Mouse (Mus musculus) WW6 (cell line): ENCODE measurements around the gene Gm49601.

Source experiments
- DNase-seq: peaks from one replicate; pipeline ENCODE4 v3.0.0-alpha.2; 2013; ENCODE audit warnings: low read depth, low spot score

Gene Gm49601

DNA sequence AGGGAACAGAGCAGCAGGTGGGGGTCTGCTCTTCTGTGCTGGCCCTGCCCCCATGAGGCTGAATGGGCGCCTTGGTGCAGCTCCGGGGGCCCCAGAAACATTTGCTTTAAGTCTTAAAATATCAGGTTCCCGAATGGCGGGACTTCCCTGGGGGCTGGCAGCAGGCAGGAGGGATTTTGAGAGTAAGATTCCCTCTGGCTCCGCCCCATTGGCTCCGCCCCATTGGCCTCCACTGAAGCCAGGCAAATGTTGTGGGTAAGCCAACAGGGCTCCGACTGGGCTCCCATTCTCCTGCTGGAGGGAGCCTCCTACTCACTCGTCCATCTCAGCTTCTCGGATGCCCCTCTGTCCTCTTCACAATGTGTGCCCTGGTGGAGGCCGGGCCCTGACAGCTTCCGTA is 18.0 kb downstream of the Gm49601 start:
- DNase-seq, result no peak

DNA sequence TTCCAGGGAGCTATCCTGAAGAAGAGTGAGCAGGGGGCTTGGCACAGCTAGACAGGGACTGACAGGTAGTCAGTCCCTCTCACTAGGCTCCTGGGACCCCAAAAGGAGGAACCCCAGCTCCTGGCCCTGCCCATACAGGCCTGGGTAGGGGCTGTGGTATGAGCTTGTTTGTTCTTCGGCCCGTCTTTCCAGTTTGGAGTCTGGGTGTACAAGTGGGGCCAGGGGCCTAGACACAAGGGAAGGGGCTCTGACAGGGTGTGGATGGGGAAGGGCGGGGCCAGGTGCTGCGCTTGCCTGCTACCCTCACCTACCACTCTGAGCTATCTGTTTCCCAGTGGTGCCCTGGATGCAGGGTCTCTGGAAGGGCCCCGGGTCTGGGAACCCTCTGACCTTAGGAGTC is 20.5 kb downstream of the Gm49601 start:
- no peak for DNase-seq

DNA sequence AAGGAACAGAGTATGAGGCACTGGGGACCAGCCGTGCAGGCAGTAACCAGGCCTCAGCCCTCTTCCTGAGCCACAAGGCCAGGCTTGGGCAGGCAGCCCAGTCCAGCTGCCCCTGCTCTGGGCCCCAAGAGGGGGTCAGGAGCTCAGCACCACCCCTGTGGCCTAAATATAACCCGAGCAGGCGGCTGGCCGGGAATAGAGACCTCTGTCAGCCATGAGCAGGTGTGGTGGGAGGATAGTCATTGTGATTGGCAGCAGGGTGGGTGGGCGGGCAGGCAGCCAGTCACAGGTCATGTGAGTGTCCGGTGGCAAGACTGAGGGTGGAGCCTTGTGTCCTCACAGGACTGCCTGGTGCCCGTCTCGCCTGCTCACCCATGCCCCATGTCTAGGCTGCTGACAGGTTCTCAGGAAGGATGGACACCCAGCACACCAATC is 21.9 kb downstream of the Gm49601 start:
- DNase-seq, result no peak

DNA sequence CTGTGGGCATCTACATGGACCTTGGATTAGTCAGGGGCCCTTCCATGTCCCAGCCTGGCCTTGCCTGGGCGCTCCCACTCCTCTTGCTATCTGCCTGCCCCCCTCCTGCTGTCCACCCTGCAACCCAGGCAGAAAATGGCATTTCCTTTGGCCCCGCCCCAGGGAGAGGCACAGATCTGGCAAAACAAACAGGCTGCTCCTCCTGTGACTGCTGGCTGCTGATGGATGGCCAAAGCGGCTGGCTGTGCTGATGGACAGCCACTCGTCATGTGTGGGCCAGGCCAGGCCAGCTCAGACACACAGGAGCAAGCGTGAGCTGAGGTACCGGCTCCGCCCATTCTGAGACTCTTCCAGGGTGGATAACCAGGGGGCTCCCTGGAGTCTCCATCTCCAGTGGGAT is 24.8 kb downstream of the Gm49601 start:
- DNase-seq, result no peak

DNA sequence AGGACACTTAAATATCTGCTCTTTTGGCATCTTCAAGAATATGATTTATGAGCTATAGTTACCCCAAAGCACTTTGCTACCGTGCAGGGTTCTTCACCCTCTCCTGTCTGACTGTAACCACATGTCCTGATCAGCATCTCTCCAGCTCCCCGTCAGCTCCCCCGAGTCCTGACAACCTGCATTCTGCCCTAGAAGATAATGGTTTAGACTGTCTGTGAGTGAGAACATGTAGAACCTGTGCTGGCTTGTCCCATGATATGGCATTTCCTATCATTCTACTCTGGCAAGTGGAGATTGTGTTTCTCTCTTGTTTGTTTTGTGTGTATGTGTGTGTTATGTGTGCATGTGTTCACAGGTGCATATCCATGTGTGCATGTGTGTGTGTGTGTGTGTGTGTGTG is 28.2 kb downstream of the Gm49601 start:
- DNase-seq, result no peak

DNA sequence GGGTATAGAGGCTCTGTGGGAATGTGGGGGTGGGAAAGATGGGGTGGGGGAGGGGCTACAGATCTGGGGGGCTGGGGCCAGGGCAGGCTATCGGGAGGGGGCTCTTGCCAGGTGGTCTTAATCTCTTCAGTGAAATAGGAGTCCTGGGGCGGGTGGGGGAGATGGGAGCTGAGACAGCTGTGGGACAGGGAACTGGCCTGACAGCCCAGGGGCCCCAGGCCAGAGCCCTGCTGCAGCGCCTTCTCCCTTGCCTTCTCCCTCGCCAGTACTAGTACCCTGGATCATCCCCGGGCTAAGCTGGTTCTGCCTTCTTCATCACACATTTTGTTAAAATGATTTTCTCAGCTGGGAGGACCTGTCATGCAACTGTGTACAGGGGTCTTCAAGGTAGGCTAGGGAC is 30.0 kb downstream of the Gm49601 start:
- DNase-seq, result no peak

DNA sequence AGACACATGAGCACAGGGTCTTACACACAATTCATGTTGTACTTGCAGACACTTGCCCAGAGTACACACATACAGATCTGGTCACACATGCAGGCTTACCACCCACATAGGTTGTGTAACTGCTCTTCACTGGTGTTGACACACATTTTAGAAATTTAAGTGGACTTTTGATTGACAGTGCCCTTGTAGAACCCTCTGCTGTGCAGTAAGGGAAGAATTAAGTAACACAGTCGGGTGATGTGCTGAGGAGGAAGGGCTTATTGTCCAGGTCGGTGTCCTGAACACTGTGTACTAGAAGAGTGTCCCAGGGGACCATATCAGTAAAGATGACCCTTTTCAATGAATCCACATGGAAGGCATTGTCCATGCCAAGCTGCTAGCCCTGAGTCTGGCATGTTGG is 32.3 kb downstream of the Gm49601 start:
- DNase-seq, result no peak

DNA sequence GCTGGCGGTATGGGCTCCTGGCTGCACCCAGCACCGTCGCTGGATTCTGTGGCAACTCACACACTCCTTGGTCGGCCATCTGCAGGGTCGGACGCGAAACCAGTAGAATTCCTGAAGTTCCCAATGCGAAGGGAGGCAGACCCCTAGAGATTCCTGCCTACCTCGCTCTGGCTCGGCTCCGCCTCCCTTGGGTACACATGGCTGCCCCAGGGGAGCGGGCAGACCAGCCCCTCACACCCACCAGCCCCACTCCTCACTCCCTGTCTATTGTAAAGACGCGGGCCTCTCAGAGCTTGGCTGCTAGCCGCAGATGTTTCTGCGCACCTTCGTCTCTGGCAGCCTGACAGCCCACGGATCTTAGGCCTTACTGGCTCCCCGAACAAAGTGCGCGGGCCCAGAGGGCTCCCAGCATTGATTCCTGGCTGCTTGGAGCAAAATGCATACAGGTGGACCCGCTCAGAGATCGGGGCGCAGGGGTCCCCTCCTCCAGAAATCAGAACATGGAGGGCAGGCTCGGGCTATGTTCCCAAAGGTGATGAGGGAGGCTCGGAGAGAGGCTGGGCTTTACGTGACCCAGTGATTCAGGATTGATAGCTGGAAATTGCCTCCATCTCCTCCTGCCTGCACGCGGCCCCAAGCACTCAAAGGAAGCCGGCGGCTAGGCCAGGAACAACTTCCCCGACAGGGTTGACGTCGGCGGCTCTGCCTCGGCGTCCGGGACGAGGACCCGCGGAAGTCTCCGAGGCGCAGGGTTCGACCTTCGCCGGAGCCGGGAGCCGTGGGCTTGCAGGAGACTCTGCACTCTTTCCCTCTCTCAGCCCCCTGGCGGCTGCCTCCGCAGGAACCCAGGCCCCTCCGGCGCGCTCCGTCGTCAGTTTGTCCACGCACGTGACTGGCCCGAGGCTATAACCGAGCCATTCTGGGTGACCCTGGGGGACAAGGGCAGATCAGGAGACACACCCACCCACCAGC is 34.9 kb downstream of the Gm49601 start:
- no peak for DNase-seq

DNA sequence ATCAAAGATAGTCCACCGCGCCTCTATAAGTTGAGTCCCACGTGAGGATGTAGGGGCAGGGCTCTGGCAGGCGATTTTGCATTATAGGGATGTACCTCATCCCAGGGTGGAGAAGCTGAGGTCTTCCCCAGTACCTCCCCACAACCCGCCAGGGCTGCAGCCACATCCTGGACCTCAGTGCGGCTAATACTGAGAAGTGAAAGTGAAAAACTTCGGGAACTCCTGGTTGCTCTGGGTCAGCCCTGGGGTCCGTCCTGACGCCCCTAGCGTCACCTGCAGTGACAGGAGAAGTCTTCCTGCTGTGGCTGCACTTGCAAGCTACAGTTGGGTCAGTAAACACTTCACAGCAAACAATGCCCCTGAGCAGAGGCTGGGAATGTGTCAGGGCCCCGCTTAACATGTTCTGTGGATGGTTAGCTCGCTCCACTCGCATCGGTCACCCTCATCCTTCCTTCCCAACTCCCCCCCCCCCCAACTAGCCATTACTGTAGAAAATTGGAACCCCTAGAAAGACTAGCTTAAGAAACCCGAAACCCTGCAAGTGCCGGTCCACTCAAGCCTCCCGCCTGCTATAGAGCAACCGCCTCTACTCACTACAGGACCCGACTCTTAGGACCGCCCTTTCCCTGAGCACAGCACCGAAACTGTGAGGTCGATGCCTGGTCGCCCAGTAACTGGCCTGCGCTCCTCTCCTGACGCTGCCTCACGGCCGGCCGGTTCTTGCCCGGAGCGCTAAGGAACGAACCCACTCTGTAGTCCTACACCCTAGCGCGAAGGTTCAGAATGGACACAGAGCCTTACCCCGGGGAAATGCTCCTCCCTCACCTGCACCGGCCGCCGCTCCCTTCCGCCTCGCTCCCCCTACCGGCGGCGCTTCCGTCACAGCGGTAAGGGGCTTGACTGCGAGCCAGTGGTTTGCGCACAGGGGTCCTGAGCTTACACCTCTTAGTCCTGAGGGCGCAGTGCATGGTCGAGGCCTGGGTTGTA is 36.1 kb downstream of the Gm49601 start, which contains the start of gene Tbx1:
Tbx1 (minus strand) TSS at position 868 of the 987 bp plus-strand sequence.
- DNase-seq, result no peak

DNA sequence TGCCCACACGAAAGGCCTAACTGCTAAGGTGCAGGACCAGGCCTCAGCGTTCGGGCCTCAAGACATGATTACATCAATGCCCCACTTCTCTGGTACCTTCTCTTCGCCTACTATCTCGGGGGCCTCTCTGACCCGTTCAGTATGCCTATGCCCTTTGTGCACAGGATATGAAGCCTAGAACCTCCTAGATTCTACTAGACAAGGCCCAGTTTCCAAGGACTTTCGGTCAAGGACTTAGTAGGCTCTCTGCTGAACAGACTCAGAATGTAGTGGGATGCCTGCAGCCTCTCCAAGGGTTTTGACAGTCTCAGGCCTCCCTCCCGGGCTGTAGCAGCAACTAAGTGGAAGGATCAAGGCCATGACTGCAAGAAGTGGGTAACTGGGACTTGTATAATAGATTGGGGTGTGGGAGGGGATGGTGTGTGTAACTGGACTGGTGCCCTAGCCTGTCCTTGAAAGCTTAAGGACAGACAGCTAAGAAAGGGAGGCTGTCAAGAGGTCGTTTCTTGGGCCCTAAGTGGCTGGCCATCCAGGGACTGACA is 37.1 kb downstream of the Gm49601 start:
- DNase-seq, result no peak

DNA sequence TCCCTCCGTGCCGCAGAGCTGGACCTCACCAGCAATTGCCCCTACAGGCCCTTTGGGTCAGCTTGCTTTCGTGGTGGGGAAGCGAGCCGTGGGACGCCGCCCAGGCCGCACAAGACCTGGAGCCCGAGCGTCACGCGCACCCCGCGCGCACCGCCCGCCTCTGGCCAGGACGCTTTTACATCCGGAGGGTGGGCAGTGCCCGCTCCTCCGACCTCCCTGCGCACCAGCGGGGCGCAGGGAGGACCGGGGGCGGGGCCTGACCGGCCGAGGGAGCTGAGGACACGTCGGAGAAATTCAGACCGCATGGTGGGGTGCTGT is 37.5 kb downstream of the Gm49601 start:
- no peak for DNase-seq

DNA sequence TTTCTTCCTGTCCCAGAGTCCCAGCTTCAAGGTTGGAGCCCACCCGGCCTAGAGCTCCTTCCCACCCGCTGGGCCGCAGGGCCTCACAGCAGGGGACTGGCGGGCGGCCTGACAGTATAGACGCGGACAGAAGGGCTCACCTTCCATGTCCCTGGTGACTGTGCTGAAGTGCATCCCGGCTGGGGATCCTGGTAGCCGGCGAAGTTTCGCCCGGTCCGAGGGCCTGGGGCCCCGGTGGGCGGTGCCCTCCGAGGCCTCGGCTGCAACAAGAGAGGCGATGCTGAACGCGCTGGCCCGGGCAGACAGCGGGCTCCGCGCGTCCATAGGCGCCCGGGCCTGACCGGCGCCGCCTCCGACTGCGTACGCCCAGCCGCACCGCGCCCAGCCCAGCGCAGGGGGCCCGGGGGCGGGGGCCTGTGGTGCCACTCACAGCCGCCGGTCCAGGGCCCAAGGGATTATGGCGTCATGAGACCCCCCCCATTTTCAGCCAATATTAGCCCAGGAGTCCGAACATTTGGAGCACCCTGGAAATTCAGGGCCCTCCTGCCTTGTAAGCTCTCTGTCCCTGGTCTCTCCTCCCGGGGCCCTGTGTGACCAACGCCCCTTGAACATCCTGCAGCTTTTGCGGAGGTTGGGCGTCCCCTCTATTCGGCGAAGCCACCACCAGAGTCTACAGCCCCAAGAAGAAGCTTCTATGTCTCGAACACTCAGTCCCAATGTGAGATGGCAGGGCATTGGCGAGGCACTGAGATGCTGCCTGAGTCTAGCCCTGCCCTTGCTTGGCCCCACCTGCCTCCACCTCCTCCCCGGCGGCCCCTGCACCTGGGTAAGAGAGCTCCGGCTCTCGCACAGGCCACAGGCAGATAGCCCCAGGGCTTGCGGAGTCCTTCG is 38.1 kb downstream of the Gm49601 start:
- no peak for DNase-seq

DNA sequence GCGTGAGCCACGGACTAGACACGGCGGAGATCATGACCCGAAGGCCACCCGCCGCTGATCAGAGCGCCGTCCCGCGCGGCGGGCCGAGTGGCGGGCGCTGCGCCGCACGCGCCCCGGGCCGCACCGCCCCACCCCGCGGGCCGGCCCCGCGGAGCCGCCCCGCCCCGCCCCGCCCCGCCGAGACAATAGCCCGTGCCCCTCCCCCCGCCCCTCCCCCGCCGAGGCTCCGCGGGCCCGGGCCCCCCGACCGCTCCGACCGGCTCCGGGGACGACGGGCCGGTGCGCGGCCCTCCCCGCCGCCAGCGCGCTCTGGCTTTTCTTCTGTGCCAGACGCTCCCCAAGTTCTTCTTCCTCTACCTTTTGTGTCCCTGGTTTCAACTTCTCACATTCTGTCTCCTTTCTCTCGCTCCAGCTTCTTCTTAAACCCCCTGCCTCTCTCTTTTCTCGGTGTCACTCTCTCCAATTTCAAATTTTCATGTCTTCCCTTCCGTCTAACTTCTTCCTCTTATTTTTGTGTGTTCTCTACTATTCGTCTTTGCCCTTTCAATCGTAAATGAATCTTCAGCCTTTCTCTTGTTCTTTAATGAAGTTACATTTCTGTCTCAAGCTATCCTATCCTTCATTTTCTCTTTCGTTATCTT is 39.2 kb downstream of the Gm49601 start:
- no peak for DNase-seq

DNA sequence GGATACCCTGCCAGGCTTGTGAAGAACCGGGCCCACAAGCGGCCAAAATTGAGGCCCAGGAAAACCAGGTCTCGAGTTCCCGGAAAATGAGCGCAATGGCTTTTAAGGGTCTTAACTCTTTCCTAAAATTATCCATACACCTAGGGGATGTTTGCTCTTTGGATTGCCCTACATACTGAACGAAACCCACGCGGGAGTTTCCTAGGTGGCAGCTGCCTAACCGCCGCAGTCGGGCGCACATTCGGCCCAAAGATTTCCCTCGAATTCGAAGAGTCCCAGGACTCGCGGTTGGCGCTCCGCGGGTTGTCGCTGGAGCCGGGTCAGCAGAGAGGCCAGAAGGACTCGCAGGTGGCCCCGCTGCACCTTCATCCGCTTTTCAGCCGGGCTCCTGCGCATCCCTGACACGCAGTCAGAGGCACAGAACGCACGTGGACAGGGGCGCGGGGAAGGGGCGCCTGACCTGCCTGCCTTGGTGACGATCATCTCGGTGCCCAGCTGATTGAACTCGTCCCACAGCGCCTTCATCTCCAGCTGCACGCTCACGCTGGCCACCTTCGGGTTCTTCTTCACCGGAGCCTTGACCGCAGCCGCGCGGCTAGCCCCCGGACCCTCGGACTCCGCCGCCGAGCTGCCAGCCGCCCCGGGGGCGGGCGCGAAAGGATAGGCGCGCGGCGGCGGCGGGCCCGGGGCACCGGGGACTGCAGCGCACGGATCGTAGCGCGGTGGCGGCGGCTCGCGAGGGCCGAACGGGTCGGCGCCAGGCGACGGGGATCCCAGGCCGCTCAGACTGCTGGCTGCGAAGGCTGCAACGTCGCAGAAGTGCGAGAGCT is 39.9 kb downstream of the Gm49601 start:
- no peak for DNase-seq

DNA sequence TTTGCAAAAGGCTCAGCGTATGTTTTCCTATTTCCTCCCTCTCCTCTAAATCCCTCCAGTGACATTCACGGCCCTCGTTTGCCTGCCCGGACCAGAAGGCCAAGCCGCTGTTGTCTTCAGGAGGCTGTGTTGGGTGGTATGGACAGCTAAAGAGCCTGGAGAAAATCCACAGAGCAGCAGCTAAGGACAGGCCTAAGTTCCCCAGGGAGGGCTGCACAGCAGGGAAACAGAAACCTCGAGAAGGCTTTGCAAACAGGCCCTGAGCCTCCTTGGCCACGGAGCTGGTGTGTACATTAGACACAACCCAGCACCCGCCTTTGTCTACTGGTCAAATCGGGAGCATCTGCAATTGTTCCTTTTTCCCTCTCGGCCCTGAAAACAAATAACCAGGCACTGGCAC is 40.6 kb downstream of the Gm49601 start:
- DNase-seq, result no peak

DNA sequence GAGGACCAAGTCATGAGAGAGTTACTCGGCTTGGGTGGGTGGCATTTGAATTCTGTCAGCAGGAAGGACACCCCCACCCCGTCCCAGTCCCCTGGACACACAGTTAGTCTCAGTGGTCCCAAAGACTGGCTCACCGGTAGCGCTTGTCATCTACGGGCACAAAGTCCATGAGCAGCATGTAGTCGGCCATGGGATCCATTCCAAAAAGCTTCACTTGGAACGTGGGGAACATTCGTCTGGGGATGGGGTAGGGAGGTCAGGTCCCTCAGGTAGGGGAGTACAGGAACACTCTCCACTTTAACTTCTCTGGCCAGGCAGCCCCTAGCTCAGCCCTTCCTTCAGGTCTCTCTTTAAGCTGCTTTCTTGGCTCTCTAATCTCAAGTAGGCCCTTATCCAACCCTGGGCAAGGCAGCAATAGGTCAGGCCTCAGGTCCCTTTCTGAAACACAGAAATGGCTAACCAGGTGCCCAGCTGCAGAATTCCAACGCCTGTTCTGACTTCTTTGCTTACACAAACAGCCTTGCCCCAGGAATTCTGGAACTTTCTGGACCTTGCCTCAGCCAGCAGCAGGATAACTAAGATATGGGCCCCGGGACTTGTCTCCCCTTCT is 41.2 kb downstream of the Gm49601 start:
- DNase-seq, result no peak

DNA sequence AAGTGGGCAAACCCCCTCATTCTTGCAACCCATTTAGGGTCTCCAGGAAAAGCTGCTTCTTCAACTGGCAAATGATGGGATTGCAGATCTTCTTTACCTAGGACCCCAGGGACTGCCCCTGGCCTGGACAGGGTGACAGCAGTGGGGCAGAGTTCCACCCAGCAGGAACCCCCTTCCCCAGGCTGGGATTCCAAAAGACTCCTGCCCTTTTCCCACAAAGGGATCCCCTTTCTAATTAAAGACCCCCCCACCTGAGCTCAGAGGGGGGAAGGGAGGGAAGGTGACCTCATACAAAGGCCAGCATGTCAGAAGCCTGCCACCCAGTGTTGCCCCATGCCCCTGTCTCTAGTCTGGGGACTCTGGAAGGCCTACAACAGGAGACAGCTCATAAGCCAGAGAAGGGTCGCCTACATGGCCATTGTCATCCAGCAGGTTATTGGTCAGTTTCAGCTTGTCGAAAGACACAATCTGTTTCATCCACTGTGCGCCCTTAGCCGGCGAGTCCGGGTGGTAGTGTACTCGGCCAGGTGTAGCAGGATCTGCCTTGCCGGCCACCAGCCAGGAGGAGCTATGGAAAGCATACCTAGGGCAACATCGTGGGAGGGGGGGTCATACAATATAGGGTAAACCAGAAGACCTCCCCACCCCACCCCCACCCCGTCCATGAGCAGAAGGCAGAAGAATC is 42.4 kb downstream of the Gm49601 start:
- no peak for DNase-seq

DNA sequence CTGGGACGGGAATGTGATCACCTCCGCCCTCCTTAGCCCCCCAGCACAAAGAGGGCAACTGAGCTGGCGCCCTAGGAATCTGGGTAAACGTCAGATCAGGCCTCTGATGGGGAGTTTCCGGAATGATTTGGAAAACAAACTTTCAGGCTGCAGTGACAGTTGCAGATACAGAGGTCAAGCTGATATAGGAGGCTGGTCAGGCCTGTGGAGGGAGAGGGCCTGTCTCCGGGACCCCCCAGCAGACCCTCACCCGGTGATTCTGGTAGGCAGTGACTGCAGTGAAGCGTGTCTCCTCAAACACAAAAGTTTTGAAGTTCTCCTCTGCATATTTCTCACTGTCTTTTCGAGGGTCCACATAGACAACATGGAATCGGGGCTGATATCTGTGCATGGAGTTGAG is 43.1 kb downstream of the Gm49601 start:
- no peak for DNase-seq
